Mouse (Mus musculus) lung, adult 2 months (tissue): ENCODE measurements around the gene Stub1.

Source experiments
- CTCF ChIP-seq: fragments of 200-500 bp; IDR thresholded peaks from 2 replicates; pipeline ENCODE4 v1.5.1; 2011; ENCODE audit warnings: mild to moderate bottlenecking, low read length, control low read depth; ENCODE audit not compliant: insufficient read depth
- POLR2A ChIP-seq: fragments of 200-500 bp; IDR thresholded peaks from 2 replicates; pipeline ENCODE4 v1.6.1; 2011; ENCODE audit warnings: low read depth, mild to moderate bottlenecking, control low read depth, low read length, borderline replicate concordance; ENCODE audit errors: extremely low read depth

GRCm38 (mm10) chr17:25834595-25835222 lies 1.5 kb upstream of the Stub1 start:
- no peak for TF ChIP-seq CTCF
- TF ChIP-seq POLR2A, result no peak
